Comparison of ENCODE assay signal across 11 mouse cellular contexts in the genomic region with DNA sequence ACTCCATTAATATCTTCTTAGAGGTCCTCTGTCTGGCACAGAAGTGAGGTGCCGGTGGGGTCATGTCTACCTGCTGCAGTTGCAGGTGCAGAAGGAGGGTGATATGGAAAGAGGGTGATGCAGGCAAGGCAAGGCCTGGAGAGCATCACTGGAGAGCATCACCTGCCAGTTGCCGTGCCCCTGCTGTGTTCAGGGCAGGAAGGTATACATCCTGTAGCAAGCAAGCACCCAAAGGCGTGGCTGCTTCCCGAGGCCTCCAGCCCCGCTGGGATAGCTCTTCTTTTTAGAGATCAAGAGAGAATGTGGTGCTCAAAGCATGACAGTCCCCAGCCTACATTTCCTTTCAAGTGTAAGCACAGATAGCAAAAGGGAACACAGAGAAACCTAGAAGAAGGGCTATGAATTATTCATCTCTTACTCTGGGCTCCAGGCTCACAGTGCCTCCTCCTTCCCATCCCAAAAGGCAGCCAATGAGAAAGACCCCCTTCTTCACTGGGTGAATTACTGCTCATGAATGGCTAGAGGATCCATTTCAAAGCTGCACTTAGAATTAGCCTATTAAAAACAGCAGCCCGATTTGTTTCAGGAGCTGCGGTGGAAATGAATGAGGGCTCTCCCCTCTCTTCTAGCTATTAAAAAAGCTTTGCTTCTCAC. TPM values are rescaled to one million over a fixed set of nuclear protein-coding genes. Genes with fewer than 3 reads are reported as not detected.
DNase-seq lines count a peak whose midpoint lies in the region; ATAC-seq and TF ChIP-seq lines count a peak whose summit lies in the region.
"Had no signal": no experiment of that assay in that cellular context is flagged by ENCODE, and none has a peak within 500 bp of the region (broad histone marks: within the 10 kb centered on the region; RNA-seq: fewer than 3 reads in every experiment).

No protein-coding gene starts in this region.

- H3K9me3 ChIP-seq in limb, embryonic 12.5 days = no peaks in the 10 kb centered on the region
- no peaks in the 10 kb centered on the region for H3K9me3 ChIP-seq in limb, embryonic 10.5 days (replicated peaks)
- H3K9me3 ChIP-seq in lung, postnatal 0 days (ENCODE audit: low read length) = no peaks in the 10 kb centered on the region

- no peaks in the 10 kb centered on the region for H3K36me3 ChIP-seq in limb, embryonic 12.5 days
- no peaks in the 10 kb centered on the region for H3K36me3 ChIP-seq in limb, embryonic 10.5 days
- no peaks in the 10 kb centered on the region for H3K36me3 ChIP-seq in lung, postnatal 0 days (ENCODE audit: insufficient read depth, low read length)

- no peak overlapping the region for H3K27ac ChIP-seq in limb, embryonic 12.5 days
- H3K27ac ChIP-seq in limb, embryonic 10.5 days = no peak overlapping the region
- H3K27ac ChIP-seq in lung, postnatal 0 days (ENCODE audit: low read length) = no peak overlapping the region
- H3K27ac ChIP-seq: heart, adult 2 months had no signal

- H3K27me3 ChIP-seq in limb, embryonic 12.5 days = no peaks in the 10 kb centered on the region
- no peaks in the 10 kb centered on the region for H3K27me3 ChIP-seq in limb, embryonic 10.5 days (ENCODE audit: low read depth, poor library complexity, severe bottlenecking)
- H3K27me3 ChIP-seq in lung, postnatal 0 days (replicated peaks; ENCODE audit: insufficient read depth, low read length) = no peaks in the 10 kb centered on the region

- ATAC-seq in limb, embryonic 12.5 days (ENCODE audit: insufficient number of reproducible peaks, insufficient read depth, low FRiP score, low TSS enrichment, low read depth) = no peak
- peak; percentile 97 for ATAC-seq in frontal cortex, adult (ENCODE audit: low TSS enrichment)
- ATAC-seq in lung, postnatal 0 days = no peak

- peaks cover 5% of the 10 kb centered on the region; the same call in 1 of the 2 replicates for H3K4me1 ChIP-seq in limb, embryonic 12.5 days (replicated peaks)
- 0 out of 2 replicates have a peak, but pooled peaks cover 3% of the 10 kb centered on the region for H3K4me1 ChIP-seq in limb, embryonic 10.5 days
- H3K4me1 ChIP-seq in lung, postnatal 0 days (ENCODE audit: insufficient read depth, low read depth, low read length) = no peaks in the 10 kb centered on the region

- no peak overlapping the region for H3K4me3 ChIP-seq in limb, embryonic 12.5 days (replicated peaks)
- H3K4me3 ChIP-seq in limb, embryonic 10.5 days = no peak overlapping the region
- no peak overlapping the region for H3K4me3 ChIP-seq in lung, postnatal 0 days (ENCODE audit: low read depth, low read length)
- H3K4me3 ChIP-seq: heart, adult 2 months had no signal

- H3K4me2 ChIP-seq in limb, embryonic 12.5 days = peak overlapping the region; percentile 19; the same call in 1 of the 2 replicates
- H3K4me2 ChIP-seq in lung, postnatal 0 days (replicated peaks; ENCODE audit: low read depth, low read length) = no peak overlapping the region

- DNase-seq in limb, embryonic 10.5 days (ENCODE audit: low spot score) = no peak
- peak; percentile 61 for DNase-seq in mesoderm, embryonic 11.5 days (ENCODE audit: low read depth, low spot score)
- DNase-seq in right cerebral cortex, postnatal 25 days = peak; percentile 14
- no peak for DNase-seq in adrenal gland, adult 8-10 months
- no peak for DNase-seq in lung, postnatal 0 days (ENCODE audit: low spot score)
- no peak for DNase-seq in c-Kit-positive CD71-positive TER-119-positive erythroid progenitor cells, embryonic 14.5 days (ENCODE audit: low spot score)
- DNase-seq: cerebellum, adult 11 months; heart, adult 2 months had no signal

- WGBS in limb, embryonic 12.5 days = 36% methylated on average over 7 of the region's 7 CpGs
- WGBS in limb, embryonic 10.5 days = 39% methylated on average over 7 of the region's 7 CpGs
- 49% methylated on average over 7 of the region's 7 CpGs for WGBS in lung, postnatal 0 days

- no peak overlapping the region for H3K9ac ChIP-seq in limb, embryonic 12.5 days (replicated peaks)
- H3K9ac ChIP-seq in lung, postnatal 0 days (replicated peaks; ENCODE audit: low read depth) = no peak overlapping the region

- TF ChIP-seq EP300 in lung, postnatal 0 days (IDR thresholded peaks at IDR 0.05) = no peak

- no peak for TF ChIP-seq CTCF in lung, postnatal 0 days (IDR thresholded peaks at IDR 0.05)

RNA-seq across cellular contexts. Expression of gene Agbl1, which starts 44.6 kb away (rescaled TPM):
- polyA plus RNA-seq in limb, embryonic 12.5 days (2016; fragmentation: Nextera tagmentation; extraction: Ambion mirVana) = not detected in 2 replicates
- polyA plus RNA-seq in limb, embryonic 10.5 days (2016; fragmentation: Nextera tagmentation; extraction: Ambion mirVana) = not detected in 2 replicates
- total RNA-seq in adrenal gland, adult 8-10 months (2022) = not detected
- not detected in 2 replicates for polyA plus RNA-seq in lung, postnatal 0 days (2015; fragmentation: Nextera tagmentation; extraction: Ambion mirVana)
- polyA plus RNA-seq: urinary bladder, adult 2 months had no signal

Comparison
In these comparisons a context has a peak if more than half of its experiments do, and no peak if none do; other contexts are left out.
1. DNase-seq: peak in mesoderm, embryonic 11.5 days (single experiment) and right cerebral cortex, postnatal 25 days (single experiment); none in limb, embryonic 10.5 days (single experiment), adrenal gland, adult 8-10 months (single experiment), lung, postnatal 0 days (single experiment) and c-Kit-positive CD71-positive TER-119-positive erythroid progenitor cells, embryonic 14.5 days (single experiment).